Mouse (Mus musculus): ENCODE data around the gene Kdm6a. TPM values are rescaled to one million over a fixed set of nuclear protein-coding genes. Genes with fewer than 3 reads are reported as not detected.

The Kdm6a gene
- polyA plus RNA-seq, 1 experiment from 2014 or later, result 23.5 TPM

DNA sequence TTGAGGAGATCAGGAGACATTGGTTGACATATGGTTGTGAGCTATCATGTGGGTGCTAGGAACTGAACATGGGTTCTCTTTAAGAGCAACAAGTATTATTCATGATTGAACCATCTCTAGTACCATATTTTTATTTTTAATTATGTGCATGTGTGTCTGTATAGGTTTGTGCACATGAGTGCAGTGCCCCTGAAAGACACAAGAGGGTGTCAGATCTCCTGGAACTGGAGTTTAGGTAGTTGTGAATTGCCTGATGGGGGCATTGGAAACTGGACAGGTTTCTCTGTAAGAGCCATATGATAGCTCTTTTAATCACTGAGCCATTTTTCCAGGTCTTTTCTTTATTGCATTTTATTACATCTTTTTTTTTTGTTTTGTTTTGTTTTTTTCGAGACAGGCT lies 6.6 kb downstream of the Kdm6a start:
- no peak for DNase-seq (ENCODE audit: low spot score)
- Histone ChIP-seq H3K9me3 (replicated peaks; ENCODE audit: control insufficient read depth, low read length) (no peaks in the 10 kb centered on the region), H3K4me1 (ENCODE audit: control insufficient read depth, insufficient read depth, low read length) (no peaks in the 10 kb centered on the region), H3K4me3 (ENCODE audit: low read depth, low read length) (no peak overlapping the region), H3K36me3 (ENCODE audit: control insufficient read depth, insufficient read depth, low read length) (no peaks in the 10 kb centered on the region), H3K9ac (ENCODE audit: low read length) (no peak overlapping the region), H3K27me3 (replicated peaks; ENCODE audit: control insufficient read depth, insufficient read depth, low read length) (no peaks in the 10 kb centered on the region), H3K27ac (ENCODE audit: low read depth, low read length) (no peak overlapping the region), H3K4me2 (ENCODE audit: low read length) (no peak overlapping the region)
- WGBS, result 88% methylated on average over 1 of the region's 1 CpGs
- no peak for ATAC-seq

DNA sequence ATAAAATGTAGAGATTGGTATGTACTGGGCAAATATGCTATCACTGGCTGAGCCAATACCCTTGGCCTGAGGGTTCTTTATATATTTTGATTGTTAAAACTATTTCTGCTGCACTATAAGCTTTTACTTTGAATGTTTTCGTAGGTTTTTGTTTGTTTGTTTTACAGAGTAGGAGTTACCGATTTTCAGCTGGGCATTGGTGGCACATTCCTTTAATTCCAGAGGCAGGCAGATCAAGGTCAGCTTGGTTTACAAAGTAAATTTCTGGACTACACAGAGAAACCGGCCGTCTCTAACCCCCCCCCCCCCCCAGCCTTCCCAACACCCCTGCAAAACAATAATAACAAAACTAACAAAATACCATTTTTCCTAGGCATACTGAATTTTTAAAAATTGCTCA lies 12.5 kb downstream of the Kdm6a start:
- ATAC-seq (no peak), DNase-seq (ENCODE audit: low spot score) (no peak)
- H3K36me3 ChIP-seq (ENCODE audit: control insufficient read depth, insufficient read depth, low read length), result no peaks in the 10 kb centered on the region
- H3K4me3 ChIP-seq (ENCODE audit: low read depth, low read length), result no peak overlapping the region
- no peaks in the 10 kb centered on the region for H3K4me1 ChIP-seq (ENCODE audit: control insufficient read depth, insufficient read depth, low read length)
- no peak overlapping the region for H3K27ac ChIP-seq (ENCODE audit: low read depth, low read length)
- H3K9ac ChIP-seq (ENCODE audit: low read length), result no peak overlapping the region
- no peak overlapping the region for H3K4me2 ChIP-seq (ENCODE audit: low read length)
- no peaks in the 10 kb centered on the region for H3K27me3 ChIP-seq (replicated peaks; ENCODE audit: control insufficient read depth, insufficient read depth, low read length)
- no peaks in the 10 kb centered on the region for H3K9me3 ChIP-seq (replicated peaks; ENCODE audit: control insufficient read depth, low read length)
- 89% methylated on average over 4 of the region's 4 CpGs for WGBS

DNA sequence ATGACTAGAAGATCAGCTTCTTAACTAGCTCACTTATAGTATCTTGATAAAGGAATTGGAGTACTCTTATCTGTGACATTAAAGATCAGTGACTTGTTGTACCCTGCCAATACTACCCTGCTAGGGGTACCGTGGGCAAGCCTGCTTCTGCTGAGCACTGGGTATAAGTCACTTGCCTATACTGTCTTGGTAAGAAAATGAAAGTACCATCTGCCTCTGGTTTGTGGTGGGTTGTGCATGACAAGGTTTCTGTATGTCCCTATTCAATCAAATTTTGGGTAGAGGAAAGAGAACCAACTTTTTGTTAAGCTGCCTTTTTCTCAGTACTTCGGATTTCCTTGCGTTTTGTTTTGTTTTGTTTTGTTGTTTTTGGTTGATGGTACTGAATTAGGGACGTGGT lies 15.4 kb downstream of the Kdm6a start:
- ATAC-seq (no peak), DNase-seq (ENCODE audit: low spot score) (no peak)
- Histone ChIP-seq H3K27ac (ENCODE audit: low read depth, low read length) (no peak overlapping the region), H3K4me1 (ENCODE audit: control insufficient read depth, insufficient read depth, low read length) (no peaks in the 10 kb centered on the region), H3K9ac (ENCODE audit: low read length) (no peak overlapping the region), H3K4me2 (ENCODE audit: low read length) (no peak overlapping the region), H3K36me3 (ENCODE audit: control insufficient read depth, insufficient read depth, low read length) (no peaks in the 10 kb centered on the region), H3K27me3 (replicated peaks; ENCODE audit: control insufficient read depth, insufficient read depth, low read length) (no peaks in the 10 kb centered on the region), H3K9me3 (replicated peaks; ENCODE audit: control insufficient read depth, low read length) (no peaks in the 10 kb centered on the region), H3K4me3 (ENCODE audit: low read depth, low read length) (no peak overlapping the region)
- 89% methylated on average over 4 of the region's 4 CpGs for whole genome bisulfite sequencing

DNA sequence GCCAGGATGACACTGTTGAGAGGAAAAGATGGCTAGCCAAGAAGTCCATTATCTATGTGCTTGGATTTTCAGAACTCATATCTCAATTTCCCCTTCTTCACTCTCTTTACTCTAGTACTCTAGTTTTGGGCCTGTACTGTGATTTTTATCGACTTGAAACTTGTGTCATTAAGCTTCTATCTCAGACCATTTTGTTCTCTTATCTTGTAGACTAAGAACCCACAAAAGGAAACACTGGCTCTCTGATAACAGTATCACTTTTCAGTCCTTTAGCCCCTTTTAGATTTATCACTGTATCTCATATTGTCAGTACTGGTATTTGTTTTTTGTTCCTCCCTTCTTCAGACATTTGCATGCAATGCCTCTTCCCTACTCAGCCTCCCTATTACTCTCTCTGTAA lies 17.1 kb downstream of the Kdm6a start:
- Histone ChIP-seq H3K36me3 (ENCODE audit: control insufficient read depth, insufficient read depth, low read length) (no peaks in the 10 kb centered on the region), H3K4me3 (ENCODE audit: low read depth, low read length) (no peak overlapping the region), H3K4me1 (ENCODE audit: control insufficient read depth, insufficient read depth, low read length) (no peaks in the 10 kb centered on the region), H3K27ac (ENCODE audit: low read depth, low read length) (no peak overlapping the region), H3K4me2 (ENCODE audit: low read length) (no peak overlapping the region), H3K9me3 (replicated peaks; ENCODE audit: control insufficient read depth, low read length) (no peaks in the 10 kb centered on the region), H3K9ac (ENCODE audit: low read length) (no peak overlapping the region), H3K27me3 (replicated peaks; ENCODE audit: control insufficient read depth, insufficient read depth, low read length) (no peaks in the 10 kb centered on the region)
- WGBS, result 82% methylated on average over 1 of the region's 1 CpGs
- ATAC-seq, result no peak
- no peak for DNase-seq (ENCODE audit: low spot score)

DNA sequence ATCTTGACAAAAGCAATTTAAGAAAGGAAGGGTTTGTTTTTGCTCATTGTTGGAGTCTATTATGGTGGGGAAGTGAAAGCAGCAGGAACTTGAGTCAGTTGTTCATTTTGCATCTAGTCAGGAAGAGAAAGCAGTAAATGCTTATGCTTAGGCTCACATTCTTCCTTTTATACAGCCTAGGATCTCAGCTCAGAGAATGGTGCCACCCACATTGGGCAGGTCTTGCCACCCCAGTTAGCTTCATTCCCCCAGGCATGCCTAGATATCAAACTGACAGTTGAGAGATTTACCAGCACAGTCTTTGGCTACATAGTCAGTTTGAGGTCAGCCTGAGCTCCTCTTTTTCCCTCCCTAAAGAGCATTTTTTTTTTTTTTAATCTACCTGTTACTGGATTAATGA lies 24.8 kb downstream of the Kdm6a start:
- H3K4me1 ChIP-seq (ENCODE audit: control insufficient read depth, insufficient read depth, low read length), result no peaks in the 10 kb centered on the region
- DNase-seq (ENCODE audit: low spot score), result no peak
- ATAC-seq, result no peak
- no peak overlapping the region for H3K4me3 ChIP-seq (ENCODE audit: low read depth, low read length)
- H3K27ac ChIP-seq (ENCODE audit: low read depth, low read length), result no peak overlapping the region
- no peaks in the 10 kb centered on the region for H3K36me3 ChIP-seq (ENCODE audit: control insufficient read depth, insufficient read depth, low read length)
- H3K4me2 ChIP-seq (ENCODE audit: low read length), result no peak overlapping the region
- no peak overlapping the region for H3K9ac ChIP-seq (ENCODE audit: low read length)
- H3K9me3 ChIP-seq (replicated peaks; ENCODE audit: control insufficient read depth, low read length), result no peaks in the 10 kb centered on the region
- no peaks in the 10 kb centered on the region for H3K27me3 ChIP-seq (replicated peaks; ENCODE audit: control insufficient read depth, insufficient read depth, low read length)

DNA sequence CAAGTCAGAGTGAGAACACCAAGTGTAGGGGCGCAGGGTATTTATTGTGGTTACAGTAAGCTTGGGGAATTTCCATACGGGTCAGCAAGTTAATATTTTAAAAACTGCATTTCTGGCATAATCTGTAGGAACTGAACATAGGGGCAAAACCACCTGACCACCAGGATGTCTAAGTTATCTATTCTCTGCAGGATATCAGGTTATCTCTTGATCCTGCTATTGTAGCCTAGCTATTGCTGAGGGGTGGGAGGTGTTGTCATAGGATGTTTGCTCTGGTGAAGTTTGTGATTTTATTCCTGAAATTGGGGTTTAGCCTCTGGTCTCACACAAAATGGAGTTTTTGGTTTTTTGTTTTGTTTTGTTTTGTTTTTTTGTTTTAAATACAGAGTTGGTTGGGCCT lies 25.9 kb downstream of the Kdm6a start:
- Histone ChIP-seq H3K27me3 (replicated peaks; ENCODE audit: control insufficient read depth, insufficient read depth, low read length) (no peaks in the 10 kb centered on the region), H3K9ac (ENCODE audit: low read length) (no peak overlapping the region), H3K36me3 (ENCODE audit: control insufficient read depth, insufficient read depth, low read length) (no peaks in the 10 kb centered on the region), H3K4me1 (ENCODE audit: control insufficient read depth, insufficient read depth, low read length) (no peaks in the 10 kb centered on the region), H3K4me3 (ENCODE audit: low read depth, low read length) (no peak overlapping the region), H3K9me3 (replicated peaks; ENCODE audit: control insufficient read depth, low read length) (no peaks in the 10 kb centered on the region), H3K27ac (ENCODE audit: low read depth, low read length) (no peak overlapping the region), H3K4me2 (ENCODE audit: low read length) (no peak overlapping the region)
- no peak for DNase-seq (ENCODE audit: low spot score)
- no peak for ATAC-seq
- WGBS, result 90% methylated on average over 2 of the region's 2 CpGs

DNA sequence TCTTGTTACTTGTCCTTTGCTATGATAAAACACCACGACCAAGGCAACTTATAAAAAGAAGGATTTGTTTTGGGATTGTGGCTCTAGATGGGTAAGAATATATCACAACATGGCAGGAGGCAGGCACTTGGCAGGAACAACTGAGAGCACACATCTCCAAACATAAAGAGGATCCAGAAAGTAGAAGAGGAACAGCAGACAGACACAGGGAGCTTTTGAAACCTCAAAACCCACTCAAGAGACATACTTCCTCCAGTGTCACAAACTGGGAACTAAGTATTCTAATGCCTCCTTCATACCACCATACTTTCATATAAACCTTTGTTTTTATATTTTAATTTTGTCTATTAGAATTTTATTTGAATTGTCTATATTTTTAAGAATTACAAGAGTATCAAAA lies 77.2 kb downstream of the Kdm6a start:
- Histone ChIP-seq H3K9ac (ENCODE audit: low read length) (no peak overlapping the region), H3K4me3 (ENCODE audit: low read depth, low read length) (no peak overlapping the region), H3K36me3 (ENCODE audit: control insufficient read depth, insufficient read depth, low read length) (0 out of 2 replicates have a peak, but pooled peaks cover 9% of the 10 kb centered on the region), H3K9me3 (replicated peaks; ENCODE audit: control insufficient read depth, low read length) (no peaks in the 10 kb centered on the region), H3K4me2 (ENCODE audit: low read length) (no peak overlapping the region), H3K4me1 (ENCODE audit: control insufficient read depth, insufficient read depth, low read length) (no peaks in the 10 kb centered on the region), H3K27me3 (replicated peaks; ENCODE audit: control insufficient read depth, insufficient read depth, low read length) (no peaks in the 10 kb centered on the region), H3K27ac (ENCODE audit: low read depth, low read length) (no peak overlapping the region)
- 85% methylated on average over 1 of the region's 1 CpGs for WGBS
- no peak for DNase-seq (ENCODE audit: low spot score)
- no peak for ATAC-seq

DNA sequence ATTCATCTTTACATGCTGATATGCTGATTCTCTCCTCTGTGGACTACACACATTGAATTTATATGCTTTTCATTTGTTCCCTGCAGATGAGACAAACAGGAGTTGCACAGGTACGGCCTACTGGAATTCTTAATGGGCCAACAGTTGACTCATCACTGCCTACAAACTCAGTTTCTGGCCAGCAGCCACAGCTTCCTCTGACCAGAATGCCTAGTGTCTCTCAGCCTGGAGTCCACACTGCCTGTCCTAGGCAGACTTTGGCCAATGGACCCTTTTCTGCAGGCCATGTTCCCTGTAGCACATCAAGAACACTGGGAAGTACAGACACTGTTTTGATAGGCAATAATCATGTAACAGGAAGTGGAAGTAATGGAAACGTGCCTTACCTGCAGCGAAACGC lies 88.2 kb downstream of the Kdm6a start:
- Histone ChIP-seq H3K4me2 (ENCODE audit: low read length) (no peak overlapping the region), H3K9me3 (replicated peaks; ENCODE audit: control insufficient read depth, low read length) (no peaks in the 10 kb centered on the region), H3K27me3 (replicated peaks; ENCODE audit: control insufficient read depth, insufficient read depth, low read length) (no peaks in the 10 kb centered on the region), H3K9ac (ENCODE audit: low read length) (no peak overlapping the region), H3K36me3 (ENCODE audit: control insufficient read depth, insufficient read depth, low read length) (peaks cover 26% of the 10 kb centered on the region), H3K4me1 (ENCODE audit: control insufficient read depth, insufficient read depth, low read length) (no peaks in the 10 kb centered on the region), H3K27ac (ENCODE audit: low read depth, low read length) (no peak overlapping the region), H3K4me3 (ENCODE audit: low read depth, low read length) (no peak overlapping the region)
- ATAC-seq (no peak), DNase-seq (ENCODE audit: low spot score) (no peak)
- WGBS, result 96% methylated on average over 4 of the region's 4 CpGs

DNA sequence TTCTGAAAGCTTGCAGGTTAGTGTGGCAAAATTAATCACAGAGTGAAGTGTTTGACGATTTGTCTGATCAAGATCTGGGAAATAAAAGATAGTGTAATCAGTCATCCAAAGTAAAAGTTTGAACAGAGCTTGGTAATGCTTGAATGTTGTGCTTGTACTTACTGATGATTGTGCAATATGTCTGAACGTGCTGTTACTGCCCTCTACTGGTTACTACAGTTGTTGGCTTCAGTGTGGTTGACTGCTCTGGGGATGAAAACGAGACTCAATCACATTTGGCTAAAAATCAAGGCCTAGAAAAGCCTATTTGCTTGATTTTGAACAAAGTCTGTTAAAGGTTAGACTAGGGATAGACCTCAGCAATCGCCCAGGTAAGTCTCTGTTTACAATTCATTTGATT lies 92.4 kb downstream of the Kdm6a start:
- H3K4me3 ChIP-seq (ENCODE audit: low read depth, low read length), result no peak overlapping the region
- peak; percentile 75 for DNase-seq (ENCODE audit: low spot score)
- no peaks in the 10 kb centered on the region for H3K9me3 ChIP-seq (replicated peaks; ENCODE audit: control insufficient read depth, low read length)
- peaks cover 31% of the 10 kb centered on the region for H3K36me3 ChIP-seq (ENCODE audit: control insufficient read depth, insufficient read depth, low read length)
- no peaks in the 10 kb centered on the region for H3K4me1 ChIP-seq (ENCODE audit: control insufficient read depth, insufficient read depth, low read length)
- H3K4me2 ChIP-seq (ENCODE audit: low read length), result no peak overlapping the region
- H3K9ac ChIP-seq (ENCODE audit: low read length), result no peak overlapping the region
- ATAC-seq, result peak; percentile 90
- H3K27ac ChIP-seq (ENCODE audit: low read depth, low read length), result no peak overlapping the region
- H3K27me3 ChIP-seq (replicated peaks; ENCODE audit: control insufficient read depth, insufficient read depth, low read length), result no peaks in the 10 kb centered on the region
- WGBS, result 46% methylated on average over 4 of the region's 4 CpGs

All from forebrain, embryonic 14.5 days (tissue).